7 mouse cellular contexts compared by ENCODE assay signal in genomic region chr5:75153961-75154620, GRCm38 (mm10). TPM values are rescaled to one million over a fixed set of nuclear protein-coding genes. Genes with fewer than 3 reads are reported as not detected.
DNase-seq lines count a peak whose midpoint lies in the region; ATAC-seq and TF ChIP-seq lines count a peak whose summit lies in the region.

No protein-coding gene starts in this region.

- H3K27ac ChIP-seq in gastrocnemius, adult 2 months, result peak overlapping the region; percentile 81
- peak overlapping the region; percentile 30; the same call in 1 of the 2 replicates for H3K27ac ChIP-seq in hindbrain, embryonic 15.5 days (replicated peaks)
- H3K27ac ChIP-seq in liver, embryonic 16.5 days (ENCODE audit: low read length), result no peak overlapping the region

- H3K4me1 ChIP-seq in hindbrain, embryonic 15.5 days (replicated peaks), result peaks cover 56% of the 10 kb centered on the region
- H3K4me1 ChIP-seq in liver, embryonic 16.5 days (ENCODE audit: control insufficient read depth, low read depth, low read length), result peaks cover 5% of the 10 kb centered on the region

- peak; percentile 62 for DNase-seq in NIH3T3 (ENCODE audit: low read depth)
- DNase-seq in adrenal gland, postnatal 25 days, result peak; percentile 46
- peak; percentile 82 for DNase-seq in gastrocnemius, adult 2 months
- DNase-seq in skeletal muscle tissue, adult 2 months (ENCODE audit: low read depth, low spot score), result peak; percentile 44
- no peak for DNase-seq in cerebellum, adult 9-10 months

- WGBS in hindbrain, embryonic 15.5 days, result 1% methylated on average over 27 of the region's 27 CpGs
- WGBS in liver, embryonic 16.5 days (ENCODE audit: insufficient replicate concordance), result 2% methylated on average over 27 of the region's 27 CpGs

- no peak for ATAC-seq in hindbrain, embryonic 15.5 days (ENCODE audit: low FRiP score, low read depth)
- no peak for ATAC-seq in liver, embryonic 16.5 days (ENCODE audit: low read depth)

- peaks cover 22% of the 10 kb centered on the region for H3K27me3 ChIP-seq in hindbrain, embryonic 15.5 days
- H3K27me3 ChIP-seq in liver, embryonic 16.5 days (ENCODE audit: control insufficient read depth, insufficient read depth, low read depth, low read length), result peaks cover 79% of the 10 kb centered on the region

- no peak for TF ChIP-seq CTCF in gastrocnemius, adult 2 months (IDR thresholded peaks at IDR 0.05)

- no peaks in the 10 kb centered on the region for H3K36me3 ChIP-seq in hindbrain, embryonic 15.5 days
- H3K36me3 ChIP-seq in liver, embryonic 16.5 days (ENCODE audit: control insufficient read depth, insufficient read depth), result no peaks in the 10 kb centered on the region

- H3K4me3 ChIP-seq in gastrocnemius, adult 2 months, result peak overlapping the region; percentile 77
- peak overlapping the region; percentile 30 for H3K4me3 ChIP-seq in hindbrain, embryonic 15.5 days
- peak overlapping the region; percentile 36 for H3K4me3 ChIP-seq in liver, embryonic 16.5 days (ENCODE audit: low read depth, low read length)

- intact Hi-C loops in gastrocnemius, adult 2 months (cut with DNase I), result no loop called here

- H3K9ac ChIP-seq in hindbrain, embryonic 15.5 days, result peak overlapping the region; percentile 23; the same call in 1 of the 2 replicates
- peak overlapping the region; percentile 16; the same call in 1 of the 2 replicates for H3K9ac ChIP-seq in liver, embryonic 16.5 days (ENCODE audit: low read depth, low read length)

- H3K9me3 ChIP-seq in hindbrain, embryonic 15.5 days, result no peaks in the 10 kb centered on the region
- H3K9me3 ChIP-seq in liver, embryonic 16.5 days (replicated peaks; ENCODE audit: control insufficient read depth, low read length), result no peaks in the 10 kb centered on the region

- H3K4me2 ChIP-seq in hindbrain, embryonic 15.5 days, result peak overlapping the region; percentile 31
- peak overlapping the region; percentile 44 for H3K4me2 ChIP-seq in liver, embryonic 16.5 days (ENCODE audit: low read depth, low read length)

RNA-seq across cellular contexts. Expression of gene Pdgfra, which starts 2.0 kb away (rescaled TPM):
- 20.0 and 22.9 TPM in 2 replicates for total RNA-seq in adrenal gland, postnatal 25 days (2021)
- 10 to 100 TPM; 16.6 to 21.7 TPM for total RNA-seq in gastrocnemius, adult 2 months (2021)
- 17.1 and 17.4 TPM in 2 replicates for polyA plus RNA-seq in hindbrain, embryonic 15.5 days (2015; fragmentation: Nextera tagmentation; extraction: Ambion mirVana)
- polyA plus RNA-seq in liver, embryonic 16.5 days (2015; fragmentation: Nextera tagmentation; extraction: Ambion mirVana), result 1.6 and 1.7 TPM in 2 replicates
